Mouse (Mus musculus) small intestine, adult 2 months (tissue): Measurements from ENCODE around the gene Pfkl.

Experiments used
- CTCF ChIP-seq: fragments of 200-500 bp; IDR thresholded peaks from 2 replicates; pipeline ENCODE4 v1.5.1; 2012; ENCODE audit warnings: low read depth, mild to moderate bottlenecking, control low read depth, inconsistent platforms, low read length, moderate library complexity, mixed read lengths; ENCODE audit not compliant: insufficient replicate concordance, insufficient read length; ENCODE audit errors: extremely low read depth
- POLR2A ChIP-seq: fragments of 200-500 bp; IDR thresholded peaks from 2 replicates; pipeline ENCODE4 v1.6.1; 2012; ENCODE audit warnings: low read depth, mild to moderate bottlenecking, control low read depth, inconsistent platforms, low read length, moderate library complexity

- TF ChIP-seq POLR2A (no peak), CTCF (no peak)
Observed at GRCm38 (mm10) chr10:77969973-77970325, 39.9 kb downstream of the Pfkl start.
